9 mouse cellular contexts compared by ENCODE assay signal in the genomic region with DNA sequence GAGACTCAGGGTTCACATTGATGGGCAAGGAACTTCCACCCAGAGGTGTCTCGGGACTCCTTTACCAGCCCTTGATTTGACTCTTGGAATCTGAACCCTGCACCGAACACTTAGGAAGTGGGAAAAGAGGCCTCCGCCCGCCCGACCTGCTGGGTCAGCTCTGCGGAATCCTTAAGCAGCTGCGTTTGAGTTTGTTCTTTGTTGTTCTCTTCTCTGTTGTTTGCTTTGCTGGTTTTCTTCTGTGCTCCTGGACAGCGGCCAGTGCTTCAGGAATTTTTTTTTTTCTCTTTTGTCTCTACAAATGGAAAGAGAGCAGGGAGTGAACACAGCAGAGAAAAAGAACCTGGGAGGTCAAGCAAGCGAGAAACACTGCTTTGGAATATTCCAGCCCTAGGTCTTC. TPM values are rescaled to one million over a fixed set of nuclear protein-coding genes. Genes with fewer than 3 reads are reported as not detected.
A peak's percentile ranks its signal among the peaks of the same experiment; 100 is the strongest.
DNase-seq lines count a peak whose midpoint lies in the region; ATAC-seq and TF ChIP-seq lines count a peak whose summit lies in the region.
"Had no signal": no experiment of that assay in that cellular context is flagged by ENCODE, and none has a peak within 500 bp of the region (broad histone marks: within the 10 kb centered on the region; RNA-seq: fewer than 3 reads in every experiment).

No protein-coding gene starts in this region.

- no peak for TF ChIP-seq CTCF in lung, adult 2 months (IDR thresholded peaks at IDR 0.05; ENCODE audit: insufficient read depth, low read length)
- TF ChIP-seq CTCF in hindbrain, postnatal 0 days (IDR thresholded peaks at IDR 0.05; ENCODE audit: low read depth) = no peak

- 25% methylated on average over 9 of the region's 9 CpGs for WGBS in lung, adult 2 months
- 18% methylated on average over 9 of the region's 9 CpGs for WGBS in hindbrain, postnatal 0 days
- 30% methylated on average over 9 of the region's 9 CpGs for WGBS in midbrain, embryonic 15.5 days

- no peaks in the 10 kb centered on the region for H3K27me3 ChIP-seq in hindbrain, postnatal 0 days (ENCODE audit: insufficient read depth, low read length)
- H3K27me3 ChIP-seq in midbrain, embryonic 15.5 days (replicated peaks) = no peaks in the 10 kb centered on the region

- H3K9ac ChIP-seq in hindbrain, postnatal 0 days (replicated peaks; ENCODE audit: low read length) = no peak overlapping the region
- H3K9ac ChIP-seq in midbrain, embryonic 15.5 days = no peak overlapping the region

- no peaks in the 10 kb centered on the region for H3K9me3 ChIP-seq in hindbrain, postnatal 0 days (ENCODE audit: low read length)
- no peaks in the 10 kb centered on the region for H3K9me3 ChIP-seq in midbrain, embryonic 15.5 days

- ATAC-seq in hindbrain, postnatal 0 days = no peak
- no peak for ATAC-seq in midbrain, embryonic 15.5 days (replicated peaks)

- no peak overlapping the region for H3K4me3 ChIP-seq in lung, adult 2 months (replicated peaks; ENCODE audit: extremely low read depth, low read depth, low read length)
- no peak overlapping the region for H3K4me3 ChIP-seq in hindbrain, postnatal 0 days (ENCODE audit: low read length)
- no peak overlapping the region for H3K4me3 ChIP-seq in midbrain, embryonic 15.5 days

- H3K36me3 ChIP-seq in hindbrain, postnatal 0 days (ENCODE audit: insufficient read depth, low read length) = no peaks in the 10 kb centered on the region
- H3K36me3 ChIP-seq in midbrain, embryonic 15.5 days (replicated peaks) = no peaks in the 10 kb centered on the region

- no peak overlapping the region for H3K27ac ChIP-seq in hindbrain, postnatal 0 days
- peak overlapping the region; percentile 1 for H3K27ac ChIP-seq in midbrain, embryonic 15.5 days

- H3K4me1 ChIP-seq in lung, adult 2 months (ENCODE audit: control insufficient read depth, insufficient read depth, low read length) = no peaks in the 10 kb centered on the region
- 0 out of 2 replicates have a peak, but pooled peaks cover 9% of the 10 kb centered on the region for H3K4me1 ChIP-seq in hindbrain, postnatal 0 days (ENCODE audit: insufficient read depth, low read length)
- peaks cover 19% of the 10 kb centered on the region for H3K4me1 ChIP-seq in midbrain, embryonic 15.5 days

- H3K4me2 ChIP-seq in hindbrain, postnatal 0 days (ENCODE audit: low read depth, low read length) = peak overlapping the region; percentile 37
- H3K4me2 ChIP-seq in midbrain, embryonic 15.5 days = peak overlapping the region; percentile 11; the same call in 1 of the 2 replicates

- TF ChIP-seq POLR2A in lung, adult 2 months (IDR thresholded peaks at IDR 0.05; ENCODE audit: borderline replicate concordance, extremely low read depth, low read depth, low read length) = no peak

- peak; percentile 29 for DNase-seq in embryo, embryonic 11 days
- DNase-seq in embryo, embryonic 9.5 days (ENCODE audit: extremely low spot score) = no peak
- DNase-seq in lung, adult 18-20 months = peak; percentile 18 to 32
- no peak for DNase-seq in lung, adult 2 months
- DNase-seq in hindbrain, postnatal 0 days (ENCODE audit: low spot score) = peak; percentile 29
- no peak for DNase-seq in thymus, postnatal 36 days
- no peak for DNase-seq in cerebellum, adult 9-11 months

RNA-seq across cellular contexts. Expression of gene Habp2, which starts 55.1 kb away (rescaled TPM):
- polyA plus RNA-seq in lung, adult 2 months (2012; rRNA removed) = not detected in 2 replicates
- total RNA-seq in hindbrain, postnatal 0 days (2014; rRNA removed) = not detected in 2 replicates
- polyA plus RNA-seq in hindbrain, postnatal 0 days (2015; fragmentation: Nextera tagmentation; extraction: Ambion mirVana) = not detected in 2 replicates
- polyA plus RNA-seq in midbrain, embryonic 15.5 days (2015; fragmentation: Nextera tagmentation; extraction: Ambion mirVana) = 0.10 and 0.20 TPM in 2 replicates
- total RNA-seq: layer of hippocampus, postnatal 14 days had no signal

Comparison
In these comparisons a context has a peak if more than half of its experiments do, and no peak if none do; other contexts are left out.
1. DNase-seq: peak in embryo, embryonic 11 days (single experiment), lung, adult 18-20 months (2 of 2) and hindbrain, postnatal 0 days (single experiment); none in embryo, embryonic 9.5 days (single experiment), lung, adult 2 months (single experiment), thymus, postnatal 36 days (0 of 2) and cerebellum, adult 9-11 months (single experiment).